Mouse (Mus musculus) forebrain, embryonic 13.5 days (tissue): ENCODE results near the gene Fgd3. TPM values are rescaled to one million over a fixed set of nuclear protein-coding genes. Genes with fewer than 3 reads are reported as not detected.

ENCODE experiments used
- ATAC-seq: fragments of 200-750 bp; cut with Nextera tagmentation; 2 replicates; pipeline ENCODE4 v1.8.0; 2017
- H3K27ac ChIP-seq: fragments of 300-500 bp; sonication (generic); 2 replicates; pipeline ENCODE4 v1.5.1; 2015; ENCODE audit warnings: inconsistent platforms, mild to moderate bottlenecking, moderate library complexity
- H3K27me3 ChIP-seq: fragments of 300-500 bp; sonication (generic); 2 replicates; pipeline ENCODE4 v1.6.1; 2015; ENCODE audit warnings: mild to moderate bottlenecking, inconsistent platforms
- H3K36me3 ChIP-seq: fragments of 300-500 bp; sonication (generic); 2 replicates; pipeline ENCODE4 v1.6.1; 2015; ENCODE audit warnings: mild to moderate bottlenecking, inconsistent platforms; ENCODE audit not compliant: poor library complexity, severe bottlenecking
- H3K4me1 ChIP-seq: fragments of 300-500 bp; sonication (generic); 2 replicates; pipeline ENCODE4 v1.6.1; 2015; ENCODE audit warnings: inconsistent platforms
- H3K4me2 ChIP-seq: fragments of 300-500 bp; sonication (generic); 2 replicates; pipeline ENCODE4 v1.6.1; 2015; ENCODE audit warnings: inconsistent platforms, mild to moderate bottlenecking, moderate library complexity
- H3K4me3 ChIP-seq: fragments of 300-500 bp; sonication (generic); 2 replicates; pipeline ENCODE4 v1.5.1; 2015; ENCODE audit warnings: mild to moderate bottlenecking, inconsistent platforms
- H3K9ac ChIP-seq: fragments of 300-500 bp; sonication (generic); 2 replicates; pipeline ENCODE4 v1.6.1; 2015; ENCODE audit warnings: mild to moderate bottlenecking, inconsistent platforms
- H3K9me3 ChIP-seq: fragments of 300-500 bp; sonication (generic); replicated peaks from 2 replicates; pipeline ENCODE4 v1.6.1; 2016; ENCODE audit warnings: inconsistent platforms
- WGBS: fragments of 180-500 bp; shearing (Covaris S2); methylation state at CpG from one replicate; pipeline ENCODE4 v1.1.7; 2015; 5-methylcytosine and 5-hydroxymethylcytosine counted together
- polyA plus RNA-seq: library from polyadenylated mRNA; unstranded; fragments of >200 nt; fragmentation: Nextera tagmentation; extraction: Ambion mirVana; gene quantifications from 2 replicates; pipeline ENCODE4 v1.2.1, GENCODE M21; 2015

Gene Fgd3
- polyA plus RNA-seq, 1 experiment from 2014 or later, result 3.3 TPM

DNA sequence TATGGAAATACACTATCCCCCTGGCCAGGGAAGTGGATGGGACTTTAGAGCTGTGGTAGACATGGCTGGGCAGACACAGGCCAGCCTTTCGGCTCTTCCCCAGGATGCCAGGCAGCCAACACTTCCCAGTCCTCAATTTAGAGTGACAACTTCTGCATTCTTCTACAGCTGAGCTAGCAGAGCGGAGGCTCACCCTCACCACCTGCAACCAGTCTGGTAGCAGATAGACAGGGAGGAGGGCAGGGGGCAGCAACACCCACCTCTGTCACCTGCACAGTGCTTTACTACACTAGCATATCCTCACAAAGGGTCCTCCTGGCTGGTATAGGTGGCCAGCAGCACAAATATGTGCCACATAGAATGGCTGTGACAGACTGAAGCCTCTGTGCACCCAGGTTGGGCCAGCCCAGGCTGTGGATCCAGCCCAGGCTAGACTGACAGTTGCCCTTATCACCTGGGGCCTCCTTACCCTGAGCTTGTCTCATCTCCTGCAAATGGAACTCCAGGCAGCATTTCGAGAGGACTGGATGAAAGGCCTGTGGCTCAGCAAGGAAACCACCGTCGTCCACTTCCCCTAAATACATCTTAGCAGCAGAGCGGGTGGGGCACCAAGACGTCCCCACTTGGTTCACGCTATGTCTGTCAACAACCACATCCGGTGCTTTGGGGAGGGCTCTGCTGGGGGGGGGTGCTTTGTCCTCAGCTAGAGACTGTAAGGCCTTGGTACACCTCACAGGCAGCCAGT, 77.6 kb downstream of the Fgd3 start:
- peaks cover 3% of the 10 kb centered on the region for H3K4me1 ChIP-seq
- no peak for ATAC-seq
- no peak overlapping the region for H3K27ac ChIP-seq
- WGBS, result 80% methylated on average over 9 of the region's 9 CpGs
- no peak overlapping the region for H3K9ac ChIP-seq
- H3K9me3 ChIP-seq, result no peaks in the 10 kb centered on the region
- peaks cover 19% of the 10 kb centered on the region for H3K27me3 ChIP-seq
- no peak overlapping the region for H3K4me2 ChIP-seq
- H3K4me3 ChIP-seq, result no peak overlapping the region
- no peaks in the 10 kb centered on the region for H3K36me3 ChIP-seq

DNA sequence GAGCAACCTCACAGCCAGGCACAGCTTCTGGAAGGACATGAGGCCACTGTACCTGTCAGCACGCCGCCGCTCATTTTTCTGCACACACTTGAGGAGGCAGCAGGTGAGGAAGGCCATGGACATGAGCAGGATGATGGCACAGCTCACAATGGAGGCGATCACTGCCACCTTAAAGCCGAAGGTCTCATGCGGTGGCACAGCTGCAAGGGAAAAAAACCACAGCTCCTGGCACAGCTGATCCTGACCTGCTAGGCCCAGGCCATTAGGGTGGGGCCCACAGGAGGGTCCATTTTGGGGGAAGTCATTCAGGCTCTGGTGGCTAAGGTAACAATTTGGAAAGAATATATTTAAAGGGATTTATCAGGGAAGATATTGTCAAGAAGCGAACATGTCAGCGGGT, 81.4 kb downstream of the Fgd3 start:
- 95% methylated on average over 8 of the region's 8 CpGs for WGBS
- H3K4me1 ChIP-seq, result no peaks in the 10 kb centered on the region

DNA sequence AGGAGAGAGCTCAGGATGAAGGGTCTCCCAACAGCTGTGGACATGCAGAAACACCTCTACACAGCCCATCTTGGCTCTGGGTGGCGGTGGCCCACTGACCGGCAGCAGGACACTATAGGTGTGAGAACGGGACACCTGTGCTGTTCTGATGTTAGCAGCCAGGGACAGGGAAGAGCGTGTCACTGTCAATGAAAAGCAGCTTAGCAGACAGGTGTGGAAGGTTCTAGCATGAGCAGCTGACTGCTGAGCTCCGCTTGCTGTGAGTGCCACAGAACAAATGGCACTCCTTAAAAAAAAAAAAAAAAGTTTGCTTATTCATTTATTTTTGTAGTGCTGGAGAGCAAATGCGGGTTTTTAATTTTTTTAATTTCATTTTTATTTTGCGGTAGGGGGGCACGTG, 82.5 kb downstream of the Fgd3 start:
- no peak overlapping the region for H3K9ac ChIP-seq
- H3K9me3 ChIP-seq, result no peaks in the 10 kb centered on the region
- H3K4me1 ChIP-seq, result no peaks in the 10 kb centered on the region
- no peak overlapping the region for H3K27ac ChIP-seq
- 88% methylated on average over 8 of the region's 8 CpGs for WGBS
- H3K4me2 ChIP-seq, result no peak overlapping the region
- no peaks in the 10 kb centered on the region for H3K36me3 ChIP-seq
- H3K27me3 ChIP-seq, result no peaks in the 10 kb centered on the region
- H3K4me3 ChIP-seq, result no peak overlapping the region
- no peak for ATAC-seq

More for the DNA sequence above, 81.4 kb downstream of the Fgd3 start:
- Histone ChIP-seq H3K27me3 (no peaks in the 10 kb centered on the region), H3K4me3 (no peak overlapping the region), H3K9me3 (no peaks in the 10 kb centered on the region), H3K4me2 (no peak overlapping the region), H3K36me3 (no peaks in the 10 kb centered on the region), H3K9ac (no peak overlapping the region), H3K27ac (no peak overlapping the region)
- no peak for ATAC-seq

DNA sequence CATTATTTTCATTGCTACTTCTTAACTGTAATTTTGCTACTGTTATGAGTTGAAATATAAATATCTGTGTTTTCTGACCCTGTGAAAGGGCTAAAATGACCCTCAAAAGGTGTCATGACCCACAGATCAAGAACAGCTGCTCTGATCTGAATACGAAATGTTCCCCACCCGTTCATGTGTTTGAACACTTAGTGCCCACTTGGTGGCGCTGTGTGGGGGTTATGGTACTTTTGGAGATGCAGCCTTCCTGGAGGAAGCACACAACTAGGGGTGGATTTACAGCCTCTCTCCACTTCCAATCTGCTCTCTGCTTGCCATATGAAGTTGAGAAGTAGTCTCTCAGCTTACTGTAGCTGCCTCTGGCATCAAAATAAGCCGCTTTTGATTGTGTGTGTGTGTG, 85.4 kb downstream of the Fgd3 start:
- no peak overlapping the region for H3K9ac ChIP-seq
- H3K4me3 ChIP-seq, result no peak overlapping the region
- no peaks in the 10 kb centered on the region for H3K9me3 ChIP-seq
- no peaks in the 10 kb centered on the region for H3K36me3 ChIP-seq
- H3K27me3 ChIP-seq, result no peaks in the 10 kb centered on the region
- WGBS, result 93% methylated on average over 4 of the region's 4 CpGs
- no peak overlapping the region for H3K27ac ChIP-seq
- H3K4me1 ChIP-seq, result no peaks in the 10 kb centered on the region
- ATAC-seq, result no peak
- H3K4me2 ChIP-seq, result no peak overlapping the region

DNA sequence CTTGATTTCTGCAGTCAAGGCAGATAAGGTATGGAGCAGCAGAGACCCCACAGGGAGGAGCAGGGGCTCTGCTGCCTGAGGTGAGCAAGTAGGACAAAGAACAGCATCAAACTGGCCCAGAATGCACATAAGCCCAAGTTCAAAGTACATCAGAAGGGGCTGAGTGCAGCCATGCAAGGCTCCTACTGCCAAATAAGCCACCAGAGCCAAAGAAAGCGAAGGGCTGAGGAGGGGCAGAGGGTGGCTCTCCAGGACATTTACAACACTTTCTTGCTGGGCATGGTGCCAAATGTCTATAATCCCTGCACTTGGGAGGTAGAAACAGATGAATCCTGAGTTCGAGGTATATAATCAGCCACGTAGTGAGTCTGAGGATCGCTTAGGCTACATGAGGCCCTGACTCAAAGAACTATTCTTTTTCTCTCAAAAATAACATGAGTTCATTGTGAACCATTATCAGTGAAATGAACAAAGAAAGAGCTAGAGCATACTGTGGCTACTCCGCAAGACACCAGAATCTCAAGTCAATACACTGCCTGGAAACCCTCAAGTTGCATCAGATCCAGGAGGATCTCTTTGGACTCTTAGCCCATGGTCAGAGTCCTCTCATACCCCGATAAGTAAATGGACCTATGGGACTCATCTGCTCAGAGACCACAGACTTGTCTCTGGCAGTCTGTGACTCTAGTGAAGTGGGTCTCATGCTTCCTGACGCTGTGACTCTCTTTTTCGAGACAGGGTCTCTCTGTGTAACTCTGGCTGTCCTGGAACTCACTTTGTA, 86.1 kb downstream of the Fgd3 start:
- Histone ChIP-seq H3K4me2 (no peak overlapping the region), H3K4me3 (no peak overlapping the region), H3K4me1 (no peaks in the 10 kb centered on the region), H3K36me3 (no peaks in the 10 kb centered on the region), H3K27me3 (no peaks in the 10 kb centered on the region), H3K9ac (no peak overlapping the region), H3K27ac (no peak overlapping the region), H3K9me3 (no peaks in the 10 kb centered on the region)
- WGBS, result 87% methylated on average over 8 of the region's 8 CpGs
- no peak for ATAC-seq

DNA sequence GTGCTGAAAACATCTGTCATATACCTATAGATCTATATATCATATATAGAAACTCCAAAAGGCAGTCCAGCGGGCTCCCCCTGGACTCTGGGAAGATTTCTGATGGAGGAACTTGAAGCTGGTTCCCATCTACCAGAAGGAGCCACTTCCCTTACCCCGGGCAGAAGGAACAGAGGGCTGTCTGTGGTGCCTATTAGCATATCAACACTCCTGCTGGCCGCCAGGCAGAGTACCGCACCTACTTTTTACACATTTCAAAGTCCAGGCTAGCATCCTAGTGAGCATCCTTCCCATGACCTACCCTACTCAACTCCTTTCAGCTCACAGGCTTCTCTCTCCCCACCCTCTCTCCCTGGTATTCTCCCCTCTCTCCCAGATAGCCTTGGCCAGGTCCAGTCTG, 94.5 kb downstream of the Fgd3 start:
- peaks cover 4% of the 10 kb centered on the region; the same call in 1 of the 2 replicates for H3K27me3 ChIP-seq
- H3K4me3 ChIP-seq, result no peak overlapping the region
- no peak overlapping the region for H3K9ac ChIP-seq
- H3K9me3 ChIP-seq, result 0 out of 2 replicates have a peak, but pooled peaks cover 2% of the 10 kb centered on the region
- WGBS, result 38% methylated on average over 4 of the region's 4 CpGs
- H3K4me2 ChIP-seq, result no peak overlapping the region
- ATAC-seq, result no peak
- H3K4me1 ChIP-seq, result no peaks in the 10 kb centered on the region
- H3K36me3 ChIP-seq, result no peaks in the 10 kb centered on the region
- no peak overlapping the region for H3K27ac ChIP-seq

DNA sequence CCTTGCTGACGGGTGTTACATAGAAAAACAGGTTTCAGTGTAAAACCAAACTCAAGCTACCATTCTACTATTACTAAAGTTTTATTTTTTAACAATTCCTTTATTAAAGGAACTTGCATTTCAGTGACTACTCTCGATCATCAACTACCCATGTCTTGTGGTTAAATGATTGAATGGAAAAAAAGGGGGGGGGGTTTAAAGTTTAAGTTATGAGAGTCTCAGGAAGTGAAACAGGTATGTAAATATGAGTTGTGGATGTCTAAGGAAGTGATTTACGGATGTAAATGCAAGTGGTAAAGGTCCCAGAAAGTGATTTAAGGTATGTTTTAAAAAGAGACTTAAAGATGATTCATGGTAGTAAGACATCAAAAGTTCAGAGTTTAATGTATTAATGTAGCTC, 95.0 kb downstream of the Fgd3 start:
- WGBS, result 74% methylated on average over 3 of the region's 3 CpGs

DNA sequence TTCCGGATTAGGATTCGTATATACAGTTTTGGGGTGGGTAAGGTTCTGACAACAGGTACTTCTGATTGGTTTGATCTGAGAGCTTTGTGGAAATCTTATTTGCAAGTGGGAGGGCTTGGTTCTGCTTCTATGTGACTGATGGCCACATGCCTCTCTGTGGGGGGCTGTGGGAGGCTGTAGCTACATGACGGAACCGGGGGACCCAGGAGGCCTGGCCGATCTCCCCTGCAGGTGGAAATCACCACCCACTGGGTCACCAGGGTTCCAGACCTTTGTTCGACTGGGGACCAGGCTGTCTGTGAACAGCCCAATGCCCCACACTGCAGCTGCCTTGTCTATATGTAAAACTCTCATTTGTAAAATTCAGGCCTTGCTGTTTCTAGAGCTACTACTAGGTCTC, 95.4 kb downstream of the Fgd3 start:
- 25% methylated on average over 6 of the region's 6 CpGs for WGBS
- Histone ChIP-seq H3K4me2 (no peak overlapping the region), H3K4me3 (no peak overlapping the region), H3K9ac (no peak overlapping the region), H3K36me3 (no peaks in the 10 kb centered on the region), H3K27ac (no peak overlapping the region), H3K4me1 (no peaks in the 10 kb centered on the region), H3K27me3 (peaks cover 4% of the 10 kb centered on the region; the same call in 1 of the 2 replicates), H3K9me3 (0 out of 2 replicates have a peak, but pooled peaks cover 2% of the 10 kb centered on the region)
- no peak for ATAC-seq

More for the DNA sequence above, 95.0 kb downstream of the Fgd3 start:
- no peak for ATAC-seq
- no peak overlapping the region for H3K27ac ChIP-seq
- H3K4me2 ChIP-seq, result no peak overlapping the region
- no peaks in the 10 kb centered on the region for H3K36me3 ChIP-seq
- H3K9me3 ChIP-seq, result 0 out of 2 replicates have a peak, but pooled peaks cover 2% of the 10 kb centered on the region
- H3K4me1 ChIP-seq, result no peaks in the 10 kb centered on the region
- H3K4me3 ChIP-seq, result no peak overlapping the region
- peaks cover 4% of the 10 kb centered on the region; the same call in 1 of the 2 replicates for H3K27me3 ChIP-seq
- H3K9ac ChIP-seq, result no peak overlapping the region

DNA sequence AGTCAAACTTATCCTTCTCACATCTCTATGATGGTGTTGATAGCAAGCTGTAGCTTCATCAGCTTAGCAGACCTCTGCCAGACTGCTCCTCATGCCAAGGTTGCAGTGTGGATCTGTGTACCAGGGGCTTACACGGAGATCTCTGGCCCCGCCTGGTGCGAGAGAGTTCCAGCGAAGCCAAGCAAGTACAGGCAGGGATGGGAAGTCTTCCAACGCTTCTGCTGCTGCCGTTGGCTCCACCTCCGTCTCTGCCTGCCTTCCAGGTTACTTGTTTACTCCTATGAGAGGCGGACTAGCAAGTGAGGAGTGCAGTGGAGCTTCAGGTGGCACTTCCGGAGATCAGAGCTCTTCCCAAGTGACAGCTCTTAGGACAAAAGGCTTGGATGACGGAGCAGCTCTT, 95.8 kb downstream of the Fgd3 start:
- ATAC-seq, result no peak

DNA sequence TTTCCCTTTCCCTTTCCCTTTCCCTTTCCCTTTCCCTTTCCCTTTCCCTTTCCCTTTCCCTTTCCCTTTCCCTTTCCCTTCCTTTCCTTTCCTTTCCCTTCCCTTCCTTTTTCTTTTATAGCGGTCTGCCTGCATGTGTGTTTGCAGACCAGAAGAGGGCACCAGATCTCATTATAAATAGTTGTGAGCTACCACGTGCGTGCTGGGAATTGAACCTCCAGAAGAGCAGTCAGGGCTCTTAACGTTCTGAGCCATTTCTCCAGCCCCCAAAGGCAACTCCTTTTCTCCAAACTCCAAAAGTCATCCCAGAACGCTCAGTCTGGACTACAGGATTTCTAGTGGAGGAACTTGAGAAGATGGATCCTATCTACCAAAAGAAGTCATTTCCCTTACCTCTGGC, 99.2 kb downstream of the Fgd3 start:
- Histone ChIP-seq H3K4me3 (no peak overlapping the region), H3K4me2 (no peak overlapping the region), H3K27me3 (peaks cover 17% of the 10 kb centered on the region), H3K9ac (no peak overlapping the region), H3K9me3 (0 out of 2 replicates have a peak, but pooled peaks cover 2% of the 10 kb centered on the region), H3K4me1 (peaks cover 4% of the 10 kb centered on the region; the same call in 1 of the 2 replicates), H3K36me3 (no peaks in the 10 kb centered on the region), H3K27ac (no peak overlapping the region)
- ATAC-seq, result no peak
- WGBS, result 28% methylated on average over 5 of the region's 5 CpGs

More for the DNA sequence above, 95.8 kb downstream of the Fgd3 start:
- whole genome bisulfite sequencing, result 20% methylated on average over 10 of the region's 10 CpGs
- Histone ChIP-seq H3K4me2 (no peak overlapping the region), H3K4me1 (no peaks in the 10 kb centered on the region), H3K27me3 (peaks cover 4% of the 10 kb centered on the region; the same call in 1 of the 2 replicates), H3K27ac (no peak overlapping the region), H3K36me3 (no peaks in the 10 kb centered on the region), H3K9ac (no peak overlapping the region), H3K4me3 (no peak overlapping the region), H3K9me3 (0 out of 2 replicates have a peak, but pooled peaks cover 2% of the 10 kb centered on the region)

DNA sequence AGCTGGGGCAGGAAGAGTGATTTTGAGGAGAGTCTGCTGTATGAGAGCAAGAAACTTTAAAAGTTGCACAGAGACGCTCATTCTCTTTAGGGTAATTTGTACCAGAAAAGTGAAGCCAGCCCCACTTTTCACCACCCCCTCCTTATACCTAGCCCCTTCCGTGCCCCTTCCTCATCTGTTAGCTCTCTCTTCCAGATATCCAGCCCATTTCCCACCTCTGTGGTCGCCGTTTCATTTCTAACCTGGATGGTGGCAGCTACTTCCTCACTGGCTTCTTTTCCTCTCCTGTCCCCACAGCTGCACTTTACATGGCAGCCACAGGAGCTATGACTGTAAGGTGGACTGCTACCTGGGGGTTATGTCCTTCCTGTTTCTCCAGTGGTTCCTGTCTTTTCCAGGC, 100.7 kb downstream of the Fgd3 start:
- H3K9ac ChIP-seq, result no peak overlapping the region
- WGBS, result 82% methylated on average over 4 of the region's 4 CpGs
- no peaks in the 10 kb centered on the region for H3K36me3 ChIP-seq
- H3K4me1 ChIP-seq, result peaks cover 15% of the 10 kb centered on the region
- ATAC-seq, result no peak
- no peak overlapping the region for H3K27ac ChIP-seq
- 0 out of 2 replicates have a peak, but pooled peaks cover 2% of the 10 kb centered on the region for H3K9me3 ChIP-seq
- no peak overlapping the region for H3K4me2 ChIP-seq
- no peak overlapping the region for H3K4me3 ChIP-seq
- peaks cover 21% of the 10 kb centered on the region for H3K27me3 ChIP-seq

DNA sequence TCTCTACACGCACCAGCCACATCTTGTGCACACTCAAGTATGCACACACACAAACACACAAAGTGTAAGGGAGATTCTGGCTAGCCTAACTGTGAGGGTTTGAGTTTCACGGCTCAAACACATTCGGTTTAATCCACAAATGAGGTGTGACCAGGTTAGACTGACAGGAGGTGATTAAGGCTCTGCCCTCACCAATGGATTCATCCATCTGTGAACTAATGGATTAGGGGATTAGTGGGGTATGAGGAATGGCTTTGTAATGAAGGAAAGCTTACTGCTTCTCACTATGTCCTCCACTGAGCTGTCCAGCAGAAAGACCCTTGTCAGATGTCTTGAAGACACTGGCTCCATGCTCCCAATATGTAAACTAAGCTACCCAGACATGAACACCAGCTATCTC, 101.5 kb downstream of the Fgd3 start:
- Histone ChIP-seq H3K27ac (no peak overlapping the region), H3K27me3 (peaks cover 21% of the 10 kb centered on the region), H3K4me2 (no peak overlapping the region), H3K4me3 (no peak overlapping the region), H3K9me3 (0 out of 2 replicates have a peak, but pooled peaks cover 2% of the 10 kb centered on the region), H3K4me1 (peaks cover 22% of the 10 kb centered on the region), H3K9ac (no peak overlapping the region), H3K36me3 (no peaks in the 10 kb centered on the region)
- no peak for ATAC-seq
- 13% methylated on average over 3 of the region's 3 CpGs for WGBS
